Mouse (Mus musculus): ENCODE data around the gene Samd5.

The Samd5 gene

GRCm38 (mm10) chr10:9674561-9675521 is at the start of gene Samd5:
Samd5 (minus strand) TSS chr10:9675208.
- DNase-seq (ENCODE audit: low read depth, low spot score), result peak; percentile 28

GRCm38 (mm10) chr10:9722519-9723303 is 47.7 kb upstream of the Samd5 start:
- no peak for DNase-seq (ENCODE audit: low read depth, low spot score)

- no peak for DNase-seq (ENCODE audit: low read depth, low spot score)
Measured at GRCm38 (mm10) chr10:9720027-9720426, 45.0 kb upstream of the Samd5 start.

GRCm38 (mm10) chr10:9718086-9718485 is 43.1 kb upstream of the Samd5 start:
- no peak for DNase-seq (ENCODE audit: low read depth, low spot score)

GRCm38 (mm10) chr10:9704956-9705355 is 29.9 kb upstream of the Samd5 start:
- DNase-seq (ENCODE audit: low read depth, low spot score), result no peak

- DNase-seq (ENCODE audit: low read depth, low spot score), result no peak
Measured at GRCm38 (mm10) chr10:9699071-9699761, 24.2 kb upstream of the Samd5 start.

- DNase-seq (ENCODE audit: low read depth, low spot score), result no peak
Measured at GRCm38 (mm10) chr10:9698141-9698540, 23.1 kb upstream of the Samd5 start.

- DNase-seq (ENCODE audit: low read depth, low spot score), result no peak
Measured at GRCm38 (mm10) chr10:9696543-9697141, 21.6 kb upstream of the Samd5 start.

GRCm38 (mm10) chr10:9693990-9694699 is 19.1 kb upstream of the Samd5 start:
- DNase-seq (ENCODE audit: low read depth, low spot score), result no peak

GRCm38 (mm10) chr10:9680928-9681327 is 5.9 kb upstream of the Samd5 start:
- DNase-seq (ENCODE audit: low read depth, low spot score), result no peak

- DNase-seq (ENCODE audit: low read depth, low spot score), result no peak
Measured at GRCm38 (mm10) chr10:9679911-9680310, 4.9 kb upstream of the Samd5 start.

GRCm38 (mm10) chr10:9678071-9678470 is 3.1 kb upstream of the Samd5 start:
- DNase-seq (ENCODE audit: low read depth, low spot score), result no peak

- peak; percentile 72 for DNase-seq (ENCODE audit: low read depth, low spot score)
Measured at GRCm38 (mm10) chr10:9676886-9677285, 1.9 kb upstream of the Samd5 start.

- DNase-seq (ENCODE audit: low read depth, low spot score), result no peak
Measured at GRCm38 (mm10) chr10:9676418-9676786, 1.4 kb upstream of the Samd5 start.

GRCm38 (mm10) chr10:9675550-9676417 is 776 bp upstream of the Samd5 start:
- no peak for DNase-seq (ENCODE audit: low read depth, low spot score)

- no peak for DNase-seq (ENCODE audit: low read depth, low spot score)
Measured at GRCm38 (mm10) chr10:9673276-9673675, 1.7 kb downstream of the Samd5 start.

- no peak for DNase-seq (ENCODE audit: low read depth, low spot score)
Measured at GRCm38 (mm10) chr10:9672751-9673150, 2.3 kb downstream of the Samd5 start.

GRCm38 (mm10) chr10:9670351-9670750 is 4.7 kb downstream of the Samd5 start:
- DNase-seq (ENCODE audit: low read depth, low spot score), result no peak

GRCm38 (mm10) chr10:9668791-9669190 is 6.2 kb downstream of the Samd5 start:
- DNase-seq (ENCODE audit: low read depth, low spot score), result no peak

GRCm38 (mm10) chr10:9652946-9653345 is 22.1 kb downstream of the Samd5 start:
- DNase-seq (ENCODE audit: low read depth, low spot score), result no peak
